Mouse (Mus musculus) retina, postnatal 7 days (tissue): Measurements from ENCODE around the gene Olfr1278.
"Not testable (repeated sequence)": the region's sequence is repeated elsewhere in the genome, so short reads cannot be mapped to it uniquely, and the experiment has no call there.

Experiments used
- DNase-seq: peaks from one replicate; pipeline ENCODE4 v3.0.0-alpha.2; 2012; ENCODE audit warnings: low read depth, low spot score

Gene Olfr1278

DNA sequence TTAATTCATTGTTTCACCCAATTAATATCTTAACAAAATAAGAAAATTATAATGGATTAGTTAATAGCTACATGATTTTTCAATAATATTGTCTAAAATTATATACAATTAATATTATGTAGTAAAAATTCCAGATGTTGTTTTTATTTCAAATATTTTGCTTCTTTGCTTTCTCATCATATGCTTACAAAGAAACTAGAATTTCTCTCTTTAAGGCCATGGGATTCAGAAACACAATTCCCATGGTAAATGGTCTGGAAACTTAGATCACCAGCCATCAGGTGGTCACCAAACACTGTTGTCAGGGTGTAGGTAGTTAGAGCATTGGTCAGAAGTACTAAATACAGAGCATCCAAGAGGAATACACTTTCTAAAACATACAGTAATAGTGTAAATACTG lies at the start of gene Olfr1278:
Gene Olfr1278 (plus strand): TSS at position 301 of the 400 bp plus-strand sequence.
- DNase-seq = no peak

GRCm38 (mm10) chr2:111254216-111254615 lies 35.7 kb upstream of the Olfr1278 start, which contains the start of gene Olfr1276:
TSS of gene Olfr1276 (plus strand) at chr2:111254516.
- DNase-seq = no peak

- no peak for DNase-seq
Measured at GRCm38 (mm10) chr2:111274006-111274405, 15.9 kb upstream of the Olfr1278 start, which contains the start of gene Olfr1277. TSS of gene Olfr1277 (minus strand) at chr2:111274106.

DNA sequence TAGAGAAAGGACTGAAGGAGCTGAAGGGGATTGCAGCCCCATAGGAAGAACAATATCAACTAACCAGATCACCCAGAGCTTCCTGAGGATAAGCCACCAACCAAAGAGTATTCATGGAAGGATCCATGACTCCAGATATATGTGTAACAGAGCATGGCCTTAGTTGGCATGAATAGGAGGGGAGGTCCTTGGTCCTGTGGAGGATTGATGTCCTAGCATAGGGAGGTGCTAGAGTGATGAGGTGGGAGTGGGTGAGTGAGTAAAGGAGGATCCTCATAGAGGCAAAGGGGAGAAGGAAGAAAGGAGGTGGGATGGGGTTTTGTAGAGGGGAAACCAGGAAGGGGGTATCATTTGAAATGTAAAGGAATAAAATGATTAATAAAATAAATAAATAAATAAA lies 8.6 kb downstream of the Olfr1278 start:
- DNase-seq = no peak

DNA sequence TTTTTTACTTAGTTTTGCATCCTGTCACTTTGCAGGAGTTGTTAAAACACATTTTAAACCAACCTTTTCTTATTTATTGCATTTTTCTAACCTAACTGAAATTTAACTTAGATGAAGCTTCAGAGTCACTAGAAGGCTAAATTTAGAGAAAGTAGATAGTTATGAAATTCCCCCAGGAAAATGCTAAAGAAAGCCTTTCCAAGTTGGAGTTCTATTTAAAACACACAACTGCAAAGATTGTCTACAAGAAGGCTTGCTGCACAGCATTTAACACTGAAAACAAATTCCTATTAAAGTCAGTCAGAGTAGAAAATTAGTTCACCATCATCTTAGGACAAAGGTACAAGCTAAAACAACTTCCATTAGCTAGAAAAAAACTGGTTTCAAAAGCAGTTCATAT lies 10.4 kb downstream of the Olfr1278 start, which contains the start of gene Olfr1279:
Gene Olfr1279 (plus strand): TSS at position 262 of the 400 bp plus-strand sequence.
- DNase-seq = no peak

- no peak for DNase-seq
Measured at GRCm38 (mm10) chr2:111313717-111314116, 23.8 kb downstream of the Olfr1278 start, which contains the start of gene Olfr1280. TSS of gene Olfr1280 (plus strand) at chr2:111314017.

GRCm38 (mm10) chr2:111326220-111326619 lies 36.3 kb downstream of the Olfr1278 start, which contains the start of gene Olfr1281:
TSS of gene Olfr1281 (plus strand) at chr2:111326520.
- no peak for DNase-seq

DNA sequence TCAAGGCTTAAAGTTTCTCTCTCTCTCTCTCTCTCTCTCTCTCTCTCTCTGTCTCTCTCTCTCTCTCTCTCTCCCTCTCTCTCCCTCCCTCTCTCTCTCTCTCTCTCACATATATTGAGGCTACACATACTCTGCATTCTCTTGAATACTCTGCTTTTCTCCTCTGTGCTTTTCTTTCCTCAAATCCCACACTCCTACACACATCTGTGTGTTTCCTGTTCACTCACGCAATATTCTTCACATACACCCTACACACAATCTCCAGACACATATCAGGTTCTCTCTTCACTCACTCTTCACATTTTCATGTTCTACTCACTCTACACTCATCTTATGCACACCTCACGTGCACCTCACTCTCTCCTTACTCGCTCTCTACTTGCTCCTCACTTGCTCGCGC lies 43.8 kb downstream of the Olfr1278 start:
- DNase-seq = not testable (repeated sequence)

DNA sequence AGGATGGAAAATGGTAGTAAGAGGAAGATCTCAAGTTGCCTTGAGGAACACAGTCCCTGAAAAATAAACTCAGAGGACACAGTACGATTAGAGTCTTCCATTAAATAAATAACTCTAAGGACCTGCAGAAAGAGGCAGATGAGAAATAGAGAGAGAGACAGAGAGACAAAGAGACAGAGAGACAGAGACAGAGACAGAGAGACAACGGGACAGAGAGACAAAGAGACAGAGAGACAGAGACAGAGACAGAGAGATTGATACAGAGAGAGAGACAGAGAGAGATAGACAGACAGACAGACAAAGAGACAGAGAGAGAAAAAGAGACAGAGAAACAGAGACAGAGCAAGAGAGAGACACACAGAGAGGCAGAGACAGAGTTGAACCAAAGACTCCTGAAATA lies 46.0 kb downstream of the Olfr1278 start, which contains the start of gene Olfr1282:
Gene Olfr1282 (minus strand): TSS at position 101 of the 400 bp plus-strand sequence.
- no peak for DNase-seq
